Mouse (Mus musculus): ENCODE data around the gene Btc. TPM values are rescaled to one million over a fixed set of nuclear protein-coding genes. Genes with fewer than 3 reads are reported as not detected.

Gene Btc
- polyA plus RNA-seq (2012; ENCODE audit: low replicate concordance): not detected in 2 replicates

DNA sequence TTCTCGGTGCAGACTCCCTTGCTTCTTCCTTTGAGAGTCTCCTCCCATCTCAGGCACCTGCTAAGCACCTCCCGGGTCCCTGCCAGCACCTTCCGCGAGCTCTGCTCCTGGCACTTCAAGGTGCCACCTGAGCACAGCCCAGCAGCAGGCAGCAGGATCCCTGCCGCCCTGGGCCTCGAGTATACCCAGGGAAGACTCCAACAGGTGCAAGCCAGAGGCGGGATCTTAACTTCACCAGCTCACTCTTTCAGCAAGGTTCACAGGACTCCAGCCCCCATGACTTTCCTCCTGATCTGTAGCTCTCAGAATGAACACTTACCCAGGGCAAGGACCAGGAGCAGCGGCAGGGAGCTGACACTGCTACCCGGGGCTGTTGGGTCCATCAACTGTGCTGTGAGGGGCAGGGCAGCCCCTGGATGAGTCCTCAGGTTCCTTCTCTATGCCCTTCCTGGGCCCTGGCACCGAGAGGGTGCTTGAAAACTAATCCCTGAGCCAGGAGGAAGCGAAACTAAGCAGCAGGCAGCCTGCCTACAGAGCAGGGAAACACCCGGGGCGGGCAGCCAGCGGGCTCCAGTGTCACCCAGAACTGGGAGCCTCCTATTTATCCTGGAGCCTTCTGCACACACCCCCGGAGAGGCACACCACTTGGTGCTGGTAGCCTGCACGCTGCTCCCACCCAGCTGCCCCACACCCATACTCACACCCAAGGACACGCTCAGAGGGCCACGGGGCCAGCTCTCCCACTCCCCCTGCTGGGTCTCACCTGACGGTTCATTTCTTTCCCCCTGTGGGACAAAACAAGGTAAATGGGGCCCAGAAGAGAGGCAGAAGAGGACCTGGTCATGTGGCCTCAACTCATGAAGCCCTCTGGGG is at the start of gene Btc:
TSS of gene Btc (minus strand) at position 656 of the 873 bp plus-strand sequence.

Other genes with a start within 250 kb of the Btc start
- 0.35 and 0.60 TPM in 2 replicates for gene Parm1, start 114.6 kb upstream of the Btc start, polyA plus RNA-seq (2012; ENCODE audit: low replicate concordance)

Measured in hematopoietic multipotent progenitor cell, adult 10-12 weeks (in vitro differentiated cells).